Mouse (Mus musculus): ENCODE data around the gene Tia1. TPM values are rescaled to one million over a fixed set of nuclear protein-coding genes. Genes with fewer than 3 reads are reported as not detected.
A peak's percentile ranks its signal among the peaks of the same experiment; 100 is the strongest.
"Not testable (repeated sequence)": the region's sequence is repeated elsewhere in the genome, so short reads cannot be mapped to it uniquely, and the experiment has no call there.

Tia1 gene
- total RNA-seq (2021), result 10 to 100 TPM; 34.0 to 50.1 TPM
- long read RNA-seq, experiment 1, full-length matches to known transcripts, result 18 of 28 reads
- long read RNA-seq, experiment 1, partial matches to known transcripts, result 1 of 28 reads
- long read RNA-seq, experiment 1, other reads (novel, unspliced or antisense), result 9 of 28 reads
- long read RNA-seq, experiment 2, full-length matches to known transcripts, result 10 of 17 reads
- long read RNA-seq, experiment 2, partial matches to known transcripts, result 0 of 17 reads
- long read RNA-seq, experiment 2, other reads (novel, unspliced or antisense), result 7 of 17 reads

DNA sequence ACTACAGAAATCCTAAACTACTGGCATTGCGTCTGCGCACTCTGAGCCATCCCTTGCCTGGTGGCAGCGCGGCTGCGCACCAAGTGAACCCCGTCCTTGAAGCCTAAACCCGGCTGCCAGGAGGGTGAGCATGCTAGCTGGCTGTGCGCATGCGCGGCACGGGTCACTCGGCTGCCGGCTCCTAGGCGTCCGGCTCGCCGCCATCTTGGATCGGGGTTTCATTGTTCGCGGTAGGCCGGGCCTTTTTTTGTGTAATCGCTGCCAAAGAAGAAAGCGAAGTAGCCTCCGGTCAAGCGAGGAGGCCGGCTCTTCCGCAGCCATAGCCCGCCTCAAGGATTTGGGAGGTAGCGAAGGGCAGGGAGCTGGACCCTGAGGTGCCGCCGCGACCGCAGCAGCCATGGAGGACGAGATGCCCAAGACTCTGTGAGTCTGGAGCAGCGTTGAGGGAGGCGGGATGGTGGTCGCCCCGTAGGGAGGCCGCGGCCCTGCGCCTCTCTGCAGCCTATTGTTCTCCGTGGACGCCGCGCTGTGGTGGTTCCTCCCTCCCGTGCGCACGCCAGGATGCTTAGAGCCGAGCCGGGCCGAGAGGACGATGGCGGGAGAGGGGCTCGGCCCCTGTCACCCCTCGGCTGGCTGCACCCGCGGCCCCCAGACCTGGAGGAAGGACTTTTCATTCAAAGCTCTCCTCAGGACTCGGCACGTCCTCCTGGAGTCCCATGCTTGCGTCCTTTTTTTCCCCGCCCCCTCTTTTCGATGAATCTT lies at the start of gene Tia1:
Gene Tia1, plus strand, starts transcription at position 120 of the 762 bp plus-strand sequence.
- peak; percentile 97 for DNase-seq

GRCm38 (mm10) chr6:86354948-86355347 lies 49.1 kb upstream of the Tia1 start:
- no peak for DNase-seq

GRCm38 (mm10) chr6:86356956-86357355 lies 47.1 kb upstream of the Tia1 start:
- DNase-seq, result no peak

- no peak for DNase-seq
These were observed 43.3 kb upstream of the Tia1 start for GRCm38 (mm10) chr6:86360691-86361090.

GRCm38 (mm10) chr6:86361373-86361772 lies 42.6 kb upstream of the Tia1 start:
- no peak for DNase-seq

DNA sequence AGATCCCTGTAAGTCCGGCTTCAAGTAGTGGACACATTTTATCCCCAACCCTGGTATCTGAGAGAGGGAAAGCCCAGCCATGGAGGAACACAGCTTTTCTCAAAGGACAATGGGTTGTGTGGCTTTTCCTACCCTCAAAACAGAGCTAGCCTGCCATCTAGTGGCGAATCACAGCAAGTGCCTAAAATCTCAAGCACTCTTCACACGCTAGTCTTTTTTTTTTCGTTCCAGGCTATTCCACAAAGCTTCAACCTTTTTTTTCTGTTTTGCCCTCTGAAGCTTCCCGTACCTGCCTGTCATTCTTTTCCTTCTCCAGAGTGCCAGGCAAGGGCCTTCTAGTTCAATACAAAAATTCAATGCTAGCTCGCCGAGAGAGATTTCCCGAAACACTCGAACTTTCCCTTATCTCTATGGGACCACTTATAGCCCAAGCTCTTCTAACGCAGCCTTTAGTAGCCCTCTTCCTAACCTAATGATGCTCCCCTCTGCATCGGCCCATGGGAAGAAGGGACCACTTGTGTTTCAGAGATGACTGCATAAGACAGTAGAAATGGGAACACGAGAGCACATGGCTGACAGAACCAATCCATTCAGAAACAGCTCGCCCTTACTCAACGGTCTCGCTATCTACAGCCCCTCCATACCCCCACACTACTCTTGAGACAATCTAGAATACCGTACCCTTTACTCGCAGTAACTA lies 39.4 kb upstream of the Tia1 start:
- DNase-seq, result peak; percentile 73

- peak; percentile 96 for DNase-seq
These were observed 38.5 kb upstream of the Tia1 start, which contains the start of gene Fam136a for GRCm38 (mm10) chr6:86365371-86366124. TSS of gene Fam136a (plus strand) at chr6:86365646.

DNA sequence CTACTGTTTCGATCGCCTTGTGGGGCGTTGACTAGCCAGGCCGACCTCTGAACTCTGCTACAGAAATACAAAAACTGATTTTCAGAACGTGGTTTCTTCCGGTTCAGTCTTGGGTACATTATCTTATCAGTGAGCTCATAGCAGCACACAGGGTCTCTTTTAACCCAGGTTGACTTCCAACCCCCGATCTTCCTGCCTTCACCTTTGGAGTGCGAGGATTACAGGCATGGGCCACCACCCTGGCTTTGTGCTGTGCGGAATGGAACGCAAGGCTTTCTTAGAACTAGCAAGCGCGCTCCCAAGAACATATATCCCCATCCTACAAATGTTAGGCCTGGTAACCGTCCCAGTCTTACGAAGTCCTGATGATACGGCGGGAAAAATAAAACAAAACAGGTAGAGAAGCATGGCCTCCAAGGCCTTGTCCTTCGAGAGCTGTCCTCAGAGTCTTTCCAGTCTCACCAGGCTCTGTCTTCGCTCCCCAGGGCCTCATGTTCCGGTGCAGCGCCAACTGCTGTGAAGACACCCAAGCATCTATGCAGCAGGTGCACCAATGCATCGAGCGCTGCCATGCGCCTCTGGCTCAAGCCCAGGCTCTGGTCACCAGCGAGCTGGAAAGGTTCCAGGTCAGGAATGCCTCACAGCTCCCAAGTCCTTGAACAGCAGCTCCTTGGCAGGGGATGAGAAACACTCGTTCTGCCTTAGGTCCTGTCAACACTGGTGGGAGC lies 37.7 kb upstream of the Tia1 start:
- peak; percentile 40 for DNase-seq

DNA sequence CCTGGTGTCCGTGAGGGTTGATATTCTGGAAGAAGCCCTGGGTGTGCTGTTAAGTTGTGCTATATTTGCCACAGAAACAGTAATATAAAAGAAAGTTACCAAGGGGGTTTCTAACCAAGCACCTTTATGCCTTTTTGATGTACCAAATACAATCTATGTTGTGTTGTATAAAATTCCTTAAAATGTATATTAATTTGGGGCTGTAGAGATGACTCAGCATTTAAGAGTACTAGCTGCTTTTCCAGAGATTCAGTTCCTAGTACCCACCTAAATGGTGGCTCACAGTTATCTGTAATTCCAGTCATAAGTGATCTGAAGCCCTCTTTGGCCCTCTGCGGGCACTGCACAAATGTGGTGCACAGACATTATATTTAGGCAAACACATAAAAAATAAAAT lies 37.2 kb upstream of the Tia1 start:
- DNase-seq, result no peak

DNA sequence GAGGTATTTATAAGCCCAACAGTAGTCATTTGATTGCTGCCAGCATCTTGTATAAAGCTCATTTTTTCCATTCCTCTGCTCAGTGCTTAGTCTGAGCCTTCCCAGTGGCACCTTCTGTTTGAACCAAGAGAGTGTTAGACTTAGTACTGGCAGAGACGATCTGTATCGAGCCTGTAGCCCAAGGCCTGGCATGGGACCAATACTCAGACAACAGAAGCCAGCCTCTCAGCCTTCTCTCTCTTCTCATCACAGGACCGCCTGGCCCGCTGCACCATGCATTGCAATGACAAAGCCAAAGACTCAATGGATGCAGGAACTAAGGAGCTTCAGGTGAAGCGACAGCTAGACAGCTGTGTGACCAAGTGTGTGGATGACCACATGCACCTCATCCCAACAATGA lies 35.5 kb upstream of the Tia1 start:
- DNase-seq, result no peak

- no peak for DNase-seq
These were observed 33.8 kb upstream of the Tia1 start for GRCm38 (mm10) chr6:86370093-86370713.

DNA sequence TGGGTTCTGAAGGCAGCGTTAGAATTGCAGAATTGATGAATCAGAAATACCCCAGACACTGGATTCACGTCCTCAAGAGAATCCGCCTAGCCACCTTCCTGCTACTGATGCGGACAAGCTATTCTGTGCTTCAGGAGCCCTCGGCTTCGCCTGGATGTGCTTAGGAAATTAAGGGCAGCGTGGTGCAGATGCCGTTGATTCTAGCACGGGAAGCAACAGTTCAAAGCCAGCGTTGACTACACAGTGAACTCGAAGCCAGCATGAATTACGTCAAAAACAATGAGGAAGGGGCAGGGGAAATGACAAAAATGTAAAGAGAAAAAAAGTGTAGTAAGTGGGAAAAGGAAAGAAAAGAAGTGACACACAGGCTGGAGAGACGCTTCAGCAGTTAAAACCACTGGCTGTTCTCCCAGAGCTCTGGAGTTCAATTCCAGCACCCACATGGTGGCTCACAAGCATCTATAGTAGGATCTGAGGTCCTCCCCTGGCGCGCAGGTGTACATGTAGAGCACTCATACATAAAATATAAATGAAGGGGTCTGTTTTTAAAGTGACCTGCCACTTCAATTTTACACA lies 33.2 kb upstream of the Tia1 start, which contains the start of gene Snrpg:
Gene Snrpg, plus strand, starts transcription at position 541 of the 576 bp plus-strand sequence.
- DNase-seq, result no peak

DNA sequence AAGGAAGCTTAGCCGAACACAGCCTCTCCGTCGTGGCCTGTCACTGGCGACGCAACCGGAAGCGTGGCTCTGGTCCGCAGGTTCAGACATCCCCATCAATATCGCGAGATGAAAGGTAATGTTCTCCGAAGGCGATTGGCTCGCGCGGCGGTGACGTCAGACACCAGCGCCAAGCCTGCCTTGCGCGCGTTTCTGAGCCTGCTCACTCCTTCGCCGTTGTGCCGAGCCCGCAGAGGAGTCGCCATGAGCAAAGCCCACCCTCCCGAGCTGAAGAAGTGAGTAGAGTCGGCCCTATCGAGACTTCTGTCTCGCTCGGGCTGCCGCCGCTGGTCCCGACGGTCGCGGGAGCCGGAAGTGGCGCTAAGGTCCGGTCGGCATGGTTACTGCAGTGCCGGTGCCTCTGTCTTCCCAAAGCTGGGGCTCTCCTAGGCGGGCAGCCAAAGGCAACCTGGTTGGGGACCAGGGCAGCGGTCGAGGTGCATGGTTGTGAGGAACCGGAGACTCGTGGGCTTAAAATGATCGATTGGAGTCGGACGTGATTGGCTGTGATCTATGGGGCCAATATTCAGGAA lies 32.6 kb upstream of the Tia1 start:
- DNase-seq, result peak; percentile 94

- DNase-seq, result no peak
These were observed 32.0 kb upstream of the Tia1 start for GRCm38 (mm10) chr6:86371950-86372516.

DNA sequence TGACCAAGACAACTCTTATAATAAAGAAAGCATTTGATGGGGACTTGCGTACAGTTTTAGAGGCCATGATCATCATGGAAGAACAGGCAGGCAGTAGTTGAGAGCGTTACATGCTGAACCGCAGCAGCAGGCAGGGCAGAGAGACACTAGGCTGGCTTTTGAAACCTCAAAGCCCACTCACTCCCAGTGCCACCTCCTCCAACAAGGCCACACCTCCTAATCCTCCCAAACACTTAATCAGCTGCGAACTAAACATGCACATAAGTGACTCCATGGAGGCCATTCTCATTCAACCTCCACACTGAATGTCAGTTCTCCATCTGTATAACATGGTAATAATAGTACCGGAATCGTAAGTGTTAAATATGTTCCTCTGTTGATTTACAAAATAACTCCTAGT lies 30.5 kb upstream of the Tia1 start:
- no peak for DNase-seq

DNA sequence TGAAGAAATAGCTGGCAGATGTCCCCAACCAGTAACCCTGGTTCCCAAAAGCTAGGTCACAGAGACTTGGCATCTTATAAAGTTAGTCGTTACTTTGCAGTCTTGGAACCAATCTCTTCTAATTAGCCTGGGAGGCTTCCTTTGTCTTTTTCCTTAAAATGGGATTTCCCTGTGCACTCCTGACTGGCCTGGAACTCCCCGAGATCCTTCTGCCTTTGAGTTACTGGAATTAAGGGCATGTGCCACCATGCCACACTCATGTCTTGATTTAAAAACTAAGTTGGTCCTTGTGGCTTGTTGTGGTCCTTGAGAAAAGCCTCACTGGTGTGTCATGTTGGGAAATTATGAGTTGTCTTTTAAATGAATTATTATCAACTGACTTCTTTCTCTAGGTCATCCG lies 25.7 kb upstream of the Tia1 start:
- DNase-seq, result no peak

DNA sequence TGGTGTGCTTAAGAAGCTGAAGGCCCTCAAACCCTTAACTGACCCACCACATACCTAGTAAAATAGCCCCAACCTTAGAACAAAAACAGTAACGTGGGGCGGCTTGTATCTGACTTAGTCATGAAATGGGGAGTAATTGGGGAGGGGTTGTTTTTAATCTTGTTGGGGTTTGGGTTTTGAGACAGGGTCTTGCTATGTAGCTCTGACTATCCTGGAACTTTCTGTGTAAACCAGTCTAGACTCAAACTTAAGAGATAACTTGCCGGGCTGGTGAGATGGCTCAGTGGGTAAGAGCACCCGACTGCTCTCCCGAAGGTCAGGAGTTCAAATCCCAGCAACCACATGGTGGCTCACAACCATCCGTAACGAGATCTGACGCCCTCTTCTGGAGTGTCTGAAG lies 23.9 kb upstream of the Tia1 start:
- DNase-seq, result not testable (repeated sequence)

DNA sequence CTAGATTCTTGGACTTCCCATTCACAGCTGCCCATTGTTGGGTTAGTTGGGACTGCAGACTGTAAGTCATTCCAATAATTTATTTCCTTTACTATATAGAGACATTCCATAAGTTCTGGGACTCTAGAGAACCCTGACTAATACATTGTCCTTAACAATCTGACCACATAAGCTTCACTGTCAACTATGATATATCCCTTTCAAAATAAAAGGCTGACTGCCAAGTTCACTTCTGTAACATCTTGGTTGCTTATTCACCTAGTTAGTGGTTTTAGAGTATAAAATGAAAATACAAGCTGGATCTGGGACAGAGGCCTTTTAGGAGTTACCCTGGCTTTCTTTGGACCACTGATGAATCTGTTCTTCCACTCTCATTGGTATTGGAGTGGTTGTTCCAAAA lies 21.5 kb upstream of the Tia1 start:
- no peak for DNase-seq

GRCm38 (mm10) chr6:86383370-86383769 lies 20.6 kb upstream of the Tia1 start:
- no peak for DNase-seq

GRCm38 (mm10) chr6:86384692-86385091 lies 19.3 kb upstream of the Tia1 start:
- no peak for DNase-seq
